Mouse (Mus musculus) liver, embryonic 14.5 days (tissue): Measurements from ENCODE around the gene Ensa. TPM values are rescaled to one million over a fixed set of nuclear protein-coding genes. Genes with fewer than 3 reads are reported as not detected.

ENCODE experiments used
- ATAC-seq: fragments of 200-750 bp; cut with Nextera tagmentation; 2 replicates; pipeline ENCODE4 v1.8.0; 2017; ENCODE audit warnings: moderate number of reproducible peaks, mild to moderate bottlenecking, moderate library complexity; ENCODE audit not compliant: insufficient read depth
- DNase-seq, 3 experiments: peaks; one replicate each; pipeline ENCODE4 v3.0.0-alpha.2; 2012 to 2013; ENCODE audit warnings: low read depth in 3 of 3, low spot score in 3 of 3
- H3K27ac ChIP-seq: fragments of 300-500 bp; sonication (generic); 2 replicates; pipeline ENCODE4 v1.5.1; 2014; ENCODE audit warnings: moderate library complexity, mild to moderate bottlenecking, control low read depth, inconsistent platforms
- H3K27me3 ChIP-seq: fragments of 300-500 bp; sonication (generic); 2 replicates; pipeline ENCODE4 v1.6.1; 2014; ENCODE audit warnings: mild to moderate bottlenecking, low read length, moderate library complexity; ENCODE audit not compliant: control insufficient read depth, insufficient read depth
- H3K36me3 ChIP-seq: fragments of 300-500 bp; sonication (generic); replicated peaks from 2 replicates; pipeline ENCODE4 v1.6.1; 2014; ENCODE audit warnings: low read depth; ENCODE audit not compliant: control insufficient read depth, insufficient read depth
- H3K4me1 ChIP-seq, 2 experiments: fragments of 200-500 bp in 1 of 2; fragments of 300-500 bp in 1 of 2; sonication (generic) in 1 of 2; replicated peaks; 2 replicates each; pipeline ENCODE4 v1.6.1; 2012 to 2014; ENCODE audit warnings: antibody characterized with exemption in 1 of 2, inconsistent platforms in 1 of 2, low read length in 1 of 2; ENCODE audit not compliant: control insufficient read depth in 2 of 2, insufficient read depth in 2 of 2
- H3K4me2 ChIP-seq: fragments of 300-500 bp; sonication (generic); 2 replicates; pipeline ENCODE4 v1.6.1; 2014; ENCODE audit warnings: low read depth, mild to moderate bottlenecking, control low read depth, moderate library complexity
- H3K4me3 ChIP-seq, 2 experiments: fragments of 200-500 bp in 1 of 2; fragments of 300-500 bp in 1 of 2; sonication (generic) in 1 of 2; 2 replicates each; pipeline ENCODE4 v1.5.1; 2012 to 2014; ENCODE audit warnings: low read depth in 2 of 2, low read length in 2 of 2, mild to moderate bottlenecking in 2 of 2, control low read depth in 1 of 2, inconsistent platforms in 1 of 2, moderate library complexity in 1 of 2; ENCODE audit not compliant: insufficient read depth in 1 of 2
- H3K9ac ChIP-seq: fragments of 300-500 bp; sonication (generic); replicated peaks from 2 replicates; pipeline ENCODE4 v1.6.1; 2014; ENCODE audit warnings: mild to moderate bottlenecking, control low read depth, moderate library complexity
- H3K9me3 ChIP-seq: fragments of 300-500 bp; sonication (generic); 2 replicates; pipeline ENCODE4 v1.6.1; 2016; ENCODE audit warnings: low read length, mixed read lengths; ENCODE audit not compliant: control insufficient read depth
- CTCF ChIP-seq: IDR thresholded peaks from 2 replicates; pipeline ENCODE4 v1.5.1; 2016; ENCODE audit warnings: antibody characterized with exemption, low read depth, control low read depth
- EP300 ChIP-seq: IDR thresholded peaks from 2 replicates; pipeline ENCODE4 v1.6.1; 2016; ENCODE audit warnings: antibody characterized with exemption, low read depth
- WGBS: fragments of 180-500 bp; shearing (Covaris S2); extraction: QIAGEN DNeasy Blood & Tissue Kit; methylation state at CpG from one replicate; pipeline ENCODE4 v1.1.7; 2014; ENCODE audit not compliant: insufficient replicate concordance; 5-methylcytosine and 5-hydroxymethylcytosine counted together
- polyA plus RNA-seq, 2 experiments: library from polyadenylated mRNA; depleted of rRNA in 1 of 2; stranded (reverse) in 1 of 2; unstranded in 1 of 2; fragments of >200 nt; fragmentation: Nextera tagmentation in 1 of 2; extraction: Ambion mirVana in 1 of 2; gene quantifications; 2 replicates each; pipeline versions ENCODE4 v1.2.1 to v1.2.3; 2012 to 2014

Gene Ensa
- polyA plus RNA-seq, 2 experiments: 14.9 to 26.8 TPM

DNA sequence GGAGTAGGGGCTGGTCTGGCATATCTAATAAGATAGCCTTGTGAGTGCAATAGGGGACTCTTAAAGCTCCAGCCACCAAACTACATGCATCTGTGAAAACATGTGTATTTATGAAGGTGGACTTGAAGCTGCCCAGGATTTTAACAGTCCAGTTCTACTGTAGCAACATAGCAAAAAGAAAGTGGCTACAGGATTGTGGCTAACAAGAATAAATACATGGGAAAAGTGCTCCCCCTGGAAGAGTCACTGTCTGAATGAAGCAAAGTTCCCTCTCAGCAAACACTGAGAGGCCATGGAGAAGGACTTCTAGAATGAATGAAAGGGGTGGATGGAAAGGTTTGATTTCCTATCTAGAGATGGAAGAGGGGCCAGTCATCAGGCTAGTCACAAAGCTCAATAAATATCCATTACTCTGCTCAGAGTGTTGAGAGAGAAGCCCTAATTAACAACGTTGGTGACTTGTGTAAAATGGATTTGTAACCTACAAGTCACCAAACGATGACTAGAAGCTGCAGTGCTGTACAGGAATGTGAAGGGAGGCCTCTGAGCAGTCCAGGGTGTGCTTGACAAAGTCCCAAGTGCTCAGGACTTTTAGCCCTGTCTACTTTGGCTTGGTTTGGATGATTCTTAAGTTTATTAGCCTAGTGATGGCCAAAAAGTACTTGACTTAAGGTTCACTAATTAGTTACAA lies 36.1 kb downstream of the Ensa start:
- Histone ChIP-seq H3K4me2 (peak overlapping the region; percentile 98), H3K36me3 (peaks cover 54% of the 10 kb centered on the region), H3K27ac (peak overlapping the region; percentile 89), H3K27me3 (no peaks in the 10 kb centered on the region), H3K4me3 (peak overlapping the region; percentile 79 to 93), H3K9me3 (no peaks in the 10 kb centered on the region), H3K4me1 (peaks cover 52 to 54% of the 10 kb centered on the region in 2 experiments), H3K9ac (peak overlapping the region; percentile 84)
- ATAC-seq (no peak), DNase-seq (no peak)
- WGBS: 27% methylated on average over 2 of the region's 2 CpGs
- no peak for TF ChIP-seq EP300
- no peak for TF ChIP-seq CTCF

- Histone ChIP-seq H3K27ac (peak overlapping the region; percentile 51), H3K4me2 (peak overlapping the region; percentile 98), H3K9ac (peak overlapping the region; percentile 54), H3K9me3 (no peaks in the 10 kb centered on the region), H3K27me3 (no peaks in the 10 kb centered on the region), H3K36me3 (peaks cover 54% of the 10 kb centered on the region), H3K4me1 (peaks cover 64 to 65% of the 10 kb centered on the region in 2 experiments), H3K4me3 (peak overlapping the region; percentile 8 to 93; a peak in 3 of 4 replicates)
- 21% methylated on average over 7 of the region's 7 CpGs for WGBS
- DNase-seq (peak in 1 of 3 experiments; percentile 58), ATAC-seq (no peak)
- TF ChIP-seq EP300: peak; percentile 36
- no peak for TF ChIP-seq CTCF
Measured at GRCm38 (mm10) chr3:95661945-95662715, 37.3 kb downstream of the Ensa start.

DNA sequence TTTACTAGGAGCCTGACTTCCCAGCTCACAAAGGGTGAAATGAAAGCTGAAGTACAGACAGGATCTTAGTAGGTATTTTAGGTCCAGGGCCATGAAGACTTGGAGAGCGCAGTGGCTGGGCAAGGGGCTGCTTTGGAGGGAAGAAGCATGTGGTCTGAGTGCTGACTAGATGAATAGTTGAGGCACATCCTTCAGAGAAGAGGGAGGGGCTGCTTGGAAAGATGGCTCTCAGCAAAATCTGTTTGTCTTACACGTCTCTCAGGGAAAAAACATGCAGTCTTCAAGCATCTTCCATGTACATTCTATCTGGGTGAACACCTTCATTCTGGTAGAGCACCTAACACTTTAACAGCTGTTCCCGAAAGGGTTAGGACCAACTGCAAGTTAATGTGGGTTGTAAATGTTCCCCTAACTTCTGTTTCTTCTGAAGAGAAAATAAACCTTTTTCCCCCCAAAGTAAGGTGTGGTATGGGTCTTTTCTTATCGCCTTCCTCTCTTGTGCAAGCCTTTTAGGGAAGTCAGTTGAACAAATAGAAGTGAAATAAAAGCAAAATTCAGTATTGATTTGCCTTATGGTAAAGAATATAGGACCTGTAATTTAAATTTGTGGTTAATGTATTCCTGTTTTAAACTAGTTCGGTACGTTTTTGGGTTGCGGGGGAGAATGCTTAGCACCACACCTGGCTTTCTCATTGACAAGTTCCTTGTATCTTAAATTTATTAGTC lies 38.1 kb downstream of the Ensa start:
- Histone ChIP-seq H3K4me3 (peak overlapping the region in 1 of 2 experiments; percentile 13; a peak in 1 of 4 replicates), H3K27me3 (no peaks in the 10 kb centered on the region), H3K9me3 (no peaks in the 10 kb centered on the region), H3K27ac (peak overlapping the region; percentile 77), H3K4me2 (peak overlapping the region; percentile 98), H3K4me1 (peaks cover 63 to 67% of the 10 kb centered on the region in 2 experiments), H3K36me3 (peaks cover 54% of the 10 kb centered on the region), H3K9ac (peak overlapping the region; percentile 11)
- WGBS: 72% methylated on average over 7 of the region's 7 CpGs
- ATAC-seq (no peak), DNase-seq (no peak)
- TF ChIP-seq CTCF: no peak
- TF ChIP-seq EP300: no peak

- Histone ChIP-seq H3K9ac (0 out of 2 replicates have a peak overlapping the region, but pooled peaks have one; percentile 20), H3K27me3 (no peaks in the 10 kb centered on the region), H3K4me2 (peak overlapping the region; percentile 98), H3K27ac (peak overlapping the region; percentile 77), H3K36me3 (peaks cover 54% of the 10 kb centered on the region), H3K9me3 (no peaks in the 10 kb centered on the region), H3K4me1 (peaks cover 68 to 72% of the 10 kb centered on the region in 2 experiments), H3K4me3 (0 out of 4 replicates have a peak overlapping the region, but pooled peaks of 1 of the 2 experiments have one; percentile 4)
- DNase-seq (no peak), ATAC-seq (no peak)
- WGBS: 68% methylated on average over 2 of the region's 2 CpGs
- TF ChIP-seq CTCF (no peak), EP300 (no peak)
Measured at GRCm38 (mm10) chr3:95663486-95663885, 38.7 kb downstream of the Ensa start.
